Comparison of ENCODE assay signal across 32 mouse cellular contexts in genomic region chr5:50636539-50636938, GRCm38 (mm10).
"Had no signal": no experiment of that assay in that cellular context is flagged by ENCODE, and none has a peak within 500 bp of the region (broad histone marks: within the 10 kb centered on the region; RNA-seq: fewer than 3 reads in every experiment).

No protein-coding gene starts in this region.

- DNase-seq: left cerebral cortex, postnatal 4 days; liver; liver, embryonic 13.5 days; liver, postnatal 0 days; lung, adult 18-20 months; lung, adult 2 months; lung, embryonic 14.5 days; lung, postnatal 10 days; lung, postnatal 14 days; lung, postnatal 36 days; lung, postnatal 4 days; midbrain, embryonic 14.5 days had no signal

- ATAC-seq: liver, embryonic 12.5 days; liver, postnatal 0 days; lung, postnatal 0 days; midbrain, embryonic 13.5 days; midbrain, embryonic 15.5 days; midbrain, embryonic 16.5 days had no signal

- H3K27ac ChIP-seq: limb, embryonic 10.5 days; limb, embryonic 12.5 days; limb, embryonic 13.5 days; limb, embryonic 15.5 days; liver, embryonic 12.5 days; liver, embryonic 13.5 days; liver, embryonic 14.5 days; liver, embryonic 15.5 days; lung, embryonic 15.5 days; macrophage; midbrain, embryonic 10.5 days; midbrain, embryonic 12.5 days; midbrain, embryonic 13.5 days; midbrain, embryonic 15.5 days; neural tube, embryonic 12.5 days had no signal

- H3K4me3 ChIP-seq: limb, embryonic 10.5 days; limb, embryonic 12.5 days; limb, embryonic 13.5 days; limb, embryonic 15.5 days; liver, embryonic 12.5 days; liver, embryonic 13.5 days; liver, embryonic 15.5 days; lung, embryonic 15.5 days; megakaryocyte, embryonic 14.5 days; midbrain, embryonic 10.5 days; midbrain, embryonic 12.5 days; midbrain, embryonic 13.5 days; midbrain, embryonic 15.5 days; myocyte; neural tube, embryonic 12.5 days had no signal

- H3K9ac ChIP-seq: limb, embryonic 12.5 days; limb, embryonic 13.5 days; limb, embryonic 15.5 days; liver, embryonic 12.5 days; liver, embryonic 13.5 days; liver, embryonic 14.5 days; liver, embryonic 15.5 days; liver, postnatal 0 days; lung, embryonic 14.5 days; lung, embryonic 15.5 days; midbrain, embryonic 12.5 days; midbrain, embryonic 13.5 days; midbrain, embryonic 15.5 days; neural tube, embryonic 12.5 days had no signal

- H3K27me3 ChIP-seq: limb, embryonic 12.5 days; limb, embryonic 13.5 days; limb, embryonic 15.5 days; liver, embryonic 12.5 days; liver, embryonic 13.5 days; liver, embryonic 15.5 days; lung, embryonic 15.5 days; megakaryocyte, embryonic 14.5 days; midbrain, embryonic 12.5 days; midbrain, embryonic 13.5 days; midbrain, embryonic 15.5 days; neural tube, embryonic 12.5 days had no signal

- H3K4me1 ChIP-seq: limb, embryonic 10.5 days; limb, embryonic 12.5 days; limb, embryonic 13.5 days; limb, embryonic 15.5 days; liver, embryonic 12.5 days; liver, embryonic 13.5 days; liver, embryonic 15.5 days; lung, embryonic 15.5 days; megakaryocyte, embryonic 14.5 days; midbrain, embryonic 10.5 days; midbrain, embryonic 12.5 days; midbrain, embryonic 13.5 days; midbrain, embryonic 15.5 days; neural tube, embryonic 12.5 days had no signal

- H3K9me3 ChIP-seq: limb, embryonic 10.5 days; limb, embryonic 12.5 days; limb, embryonic 13.5 days; limb, embryonic 15.5 days; liver, embryonic 12.5 days; liver, embryonic 13.5 days; liver, embryonic 15.5 days; lung, embryonic 15.5 days; megakaryocyte, embryonic 14.5 days; midbrain, embryonic 10.5 days; midbrain, embryonic 12.5 days; midbrain, embryonic 13.5 days; midbrain, embryonic 15.5 days; neural tube, embryonic 12.5 days had no signal

- H3K4me2 ChIP-seq: limb, embryonic 12.5 days; limb, embryonic 13.5 days; limb, embryonic 15.5 days; liver, embryonic 11.5 days; liver, embryonic 12.5 days; liver, embryonic 13.5 days; liver, embryonic 15.5 days; lung, embryonic 14.5 days; lung, embryonic 15.5 days; midbrain, embryonic 11.5 days; midbrain, embryonic 12.5 days; midbrain, embryonic 13.5 days; midbrain, embryonic 15.5 days; neural tube, embryonic 12.5 days had no signal

- H3K36me3 ChIP-seq: limb, embryonic 10.5 days; limb, embryonic 12.5 days; limb, embryonic 13.5 days; limb, embryonic 15.5 days; liver, embryonic 12.5 days; liver, embryonic 13.5 days; liver, embryonic 15.5 days; lung, embryonic 15.5 days; midbrain, embryonic 10.5 days; midbrain, embryonic 12.5 days; midbrain, embryonic 13.5 days; midbrain, embryonic 15.5 days; neural tube, embryonic 12.5 days had no signal
